14 mouse cellular contexts compared by ENCODE assay signal in genomic region chr10:120418738-120419523, GRCm38 (mm10). TPM values are rescaled to one million over a fixed set of nuclear protein-coding genes. Genes with fewer than 3 reads are reported as not detected.
DNase-seq lines count a peak whose midpoint lies in the region; ATAC-seq lines count a peak whose summit lies in the region.
"Had no signal": no experiment of that assay in that cellular context is flagged by ENCODE, and none has a peak within 500 bp of the region (broad histone marks: within the 10 kb centered on the region; RNA-seq: fewer than 3 reads in every experiment).

No protein-coding gene starts in this region.

- peaks cover 19% of the 10 kb centered on the region; the same call in 1 of the 2 replicates for H3K4me1 ChIP-seq in liver, embryonic 11.5 days (replicated peaks; ENCODE audit: control insufficient read depth, insufficient read depth, low read length)
- H3K4me1 ChIP-seq in intestine, embryonic 14.5 days (replicated peaks; ENCODE audit: control insufficient read depth, insufficient read depth, low read length): peaks cover 74% of the 10 kb centered on the region
- H3K4me1 ChIP-seq in neural tube, embryonic 15.5 days: peaks cover 77% of the 10 kb centered on the region

- peaks cover 7% of the 10 kb centered on the region; the same call in 1 of the 2 replicates for H3K36me3 ChIP-seq in liver, embryonic 11.5 days (ENCODE audit: control insufficient read depth, insufficient read depth, low read length)
- H3K36me3 ChIP-seq in intestine, embryonic 14.5 days (ENCODE audit: control insufficient read depth, insufficient read depth, low read length): peaks cover 34% of the 10 kb centered on the region
- no peaks in the 10 kb centered on the region for H3K36me3 ChIP-seq in neural tube, embryonic 15.5 days
- H3K36me3 ChIP-seq: embryonic facial prominence, embryonic 15.5 days; G1E had no signal

- 65% methylated on average over 16 of the region's 16 CpGs for WGBS in liver, embryonic 11.5 days
- 20% methylated on average over 16 of the region's 16 CpGs for WGBS in intestine, embryonic 14.5 days
- 14% methylated on average over 16 of the region's 16 CpGs for WGBS in neural tube, embryonic 15.5 days

- peak; percentile 58 for DNase-seq in adrenal gland, postnatal 10 days
- DNase-seq in adrenal gland, postnatal 25 days: no peak
- DNase-seq in liver, embryonic 11.5 days (ENCODE audit: low spot score): no peak
- DNase-seq in liver: no peak
- DNase-seq in intestine, embryonic 14.5 days (ENCODE audit: low spot score): peak; percentile 52
- no peak for DNase-seq in urinary bladder, postnatal 14 days (ENCODE audit: low spot score)
- DNase-seq in cerebellum, postnatal 4 days (ENCODE audit: low spot score in 2 of 2): no peak
- DNase-seq: cerebellum, adult 2 months; gastrocnemius, postnatal 14 days; heart, postnatal 10 days had no signal

- H3K9me3 ChIP-seq in liver, embryonic 11.5 days (ENCODE audit: control insufficient read depth, low read length): no peaks in the 10 kb centered on the region
- no peaks in the 10 kb centered on the region for H3K9me3 ChIP-seq in intestine, embryonic 14.5 days (ENCODE audit: control insufficient read depth, low read length)
- H3K9me3 ChIP-seq in neural tube, embryonic 15.5 days (replicated peaks): no peaks in the 10 kb centered on the region
- H3K9me3 ChIP-seq: embryonic facial prominence, embryonic 15.5 days had no signal

- H3K4me2 ChIP-seq in liver, embryonic 11.5 days: no peak overlapping the region
- H3K4me2 ChIP-seq in intestine, embryonic 14.5 days (ENCODE audit: low read length): no peak overlapping the region
- peak overlapping the region; percentile 5; the same call in 1 of the 2 replicates for H3K4me2 ChIP-seq in neural tube, embryonic 15.5 days
- H3K4me2 ChIP-seq: embryonic facial prominence, embryonic 15.5 days had no signal

- no peak overlapping the region for H3K9ac ChIP-seq in liver, embryonic 11.5 days (ENCODE audit: low read depth, low read length)
- no peak overlapping the region for H3K9ac ChIP-seq in intestine, embryonic 14.5 days (ENCODE audit: low read length)
- no peak overlapping the region for H3K9ac ChIP-seq in neural tube, embryonic 15.5 days (replicated peaks)
- H3K9ac ChIP-seq: embryonic facial prominence, embryonic 15.5 days had no signal

- no peaks in the 10 kb centered on the region for H3K27me3 ChIP-seq in liver, embryonic 11.5 days (replicated peaks; ENCODE audit: control insufficient read depth, insufficient read depth, low read length)
- H3K27me3 ChIP-seq in intestine, embryonic 14.5 days (replicated peaks; ENCODE audit: control insufficient read depth, insufficient read depth, low read length): no peaks in the 10 kb centered on the region
- H3K27me3 ChIP-seq in neural tube, embryonic 15.5 days (replicated peaks): no peaks in the 10 kb centered on the region
- H3K27me3 ChIP-seq: embryonic facial prominence, embryonic 15.5 days had no signal

- H3K4me3 ChIP-seq in liver, embryonic 11.5 days (ENCODE audit: low read depth, low read length): no peak overlapping the region
- no peak overlapping the region for H3K4me3 ChIP-seq in intestine, embryonic 14.5 days (ENCODE audit: low read depth, low read length)
- no peak overlapping the region for H3K4me3 ChIP-seq in neural tube, embryonic 15.5 days (replicated peaks)
- H3K4me3 ChIP-seq: embryonic facial prominence, embryonic 15.5 days had no signal

- no peak for ATAC-seq in liver, embryonic 11.5 days (replicated peaks; ENCODE audit: low FRiP score)
- ATAC-seq in intestine, embryonic 14.5 days (replicated peaks; ENCODE audit: low FRiP score, low TSS enrichment, low read depth): no peak
- no peak for ATAC-seq in neural tube, embryonic 15.5 days (ENCODE audit: low FRiP score)

- peak overlapping the region; percentile 28 for H3K27ac ChIP-seq in liver, embryonic 11.5 days (ENCODE audit: low read depth, low read length)
- peak overlapping the region; percentile 83 for H3K27ac ChIP-seq in intestine, embryonic 14.5 days (ENCODE audit: low read depth)
- H3K27ac ChIP-seq in neural tube, embryonic 15.5 days (replicated peaks): peak overlapping the region; percentile 66
- H3K27ac ChIP-seq: macrophage had no signal

RNA-seq across cellular contexts. Expression of gene Hmga2, which starts 57.3 kb away (rescaled TPM):
- 1 to 10 TPM; 3.9 to 6.4 TPM for total RNA-seq in adrenal gland, postnatal 10 days (2021)
- 5.7 and 9.4 TPM in 2 replicates for total RNA-seq in adrenal gland, postnatal 25 days (2021)
- polyA plus RNA-seq in liver, embryonic 11.5 days (2014; fragmentation: Nextera tagmentation; extraction: Ambion mirVana): 41.4 and 48.2 TPM in 2 replicates
- 61.0 and 68.0 TPM in 2 replicates for polyA plus RNA-seq in intestine, embryonic 14.5 days (2014; fragmentation: Nextera tagmentation; extraction: Ambion mirVana)
- 3.2 and 7.5 TPM in 2 replicates for polyA plus RNA-seq in neural tube, embryonic 15.5 days (2015; fragmentation: Nextera tagmentation; extraction: Ambion mirVana)
- polyA plus RNA-seq: G1E had no signal

Comparison
In these comparisons a context has a peak if more than half of its experiments do, and no peak if none do; other contexts are left out.
1. DNase-seq: peak in adrenal gland, postnatal 10 days (single experiment) and intestine, embryonic 14.5 days (single experiment); none in adrenal gland, postnatal 25 days (single experiment), liver, embryonic 11.5 days (single experiment), liver (single experiment), urinary bladder, postnatal 14 days (single experiment) and cerebellum, postnatal 4 days (0 of 2).
2. H3K27ac ChIP-seq: peak in every context shown above with its lines; median percentile 83 in intestine, embryonic 14.5 days; 66 in neural tube, embryonic 15.5 days; 28 in liver, embryonic 11.5 days.